Mouse (Mus musculus) liver, adult (tissue): ENCODE results near the gene Acsbg2.

Experiments used
- GATA4 ChIP-seq: IDR thresholded peaks from 2 replicates; pipeline ENCODE4 v1.6.1; 2014; ENCODE audit warnings: mild to moderate bottlenecking, low read length; ENCODE audit not compliant: insufficient replicate concordance

Gene Acsbg2

DNA sequence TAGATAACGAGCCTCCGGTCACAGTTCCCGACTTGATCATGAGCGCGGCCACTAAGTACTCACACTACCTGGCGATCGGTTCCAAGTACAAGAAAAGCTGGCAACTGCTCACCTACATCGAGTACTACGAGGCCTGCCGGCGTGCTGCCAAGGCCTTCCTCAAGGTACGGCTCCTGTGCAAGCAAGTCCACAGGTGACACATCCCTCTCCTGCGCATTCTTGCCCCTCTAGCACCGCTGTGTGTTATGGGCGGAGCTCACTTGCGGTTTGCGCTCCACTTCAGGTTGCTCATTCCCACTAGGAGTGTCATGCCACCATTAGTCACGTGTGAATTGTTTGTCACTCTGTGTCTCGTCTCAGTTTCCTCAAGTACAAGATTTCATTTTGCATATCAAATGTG is 3.2 kb upstream of the Acsbg2 start:
- TF ChIP-seq GATA4 = no peak

DNA sequence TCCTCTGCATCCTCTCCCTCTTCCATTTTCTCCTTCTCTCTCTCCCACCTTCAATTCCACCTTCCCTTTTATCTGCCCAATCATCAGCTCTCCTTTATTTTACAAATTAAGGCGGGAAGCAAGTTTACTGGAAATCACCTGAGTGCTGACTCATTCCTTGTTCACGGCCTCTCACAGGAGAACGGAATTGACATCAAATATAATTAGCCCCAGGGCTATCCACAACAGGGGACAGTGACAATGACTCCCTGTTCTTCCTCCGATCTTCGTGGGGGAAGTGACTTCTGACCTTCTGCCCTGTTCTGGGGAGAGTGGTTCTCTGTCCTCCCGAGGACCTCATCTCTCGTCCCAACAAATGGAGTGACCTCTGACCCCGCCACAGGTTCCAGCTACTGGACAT is 2.7 kb upstream of the Acsbg2 start:
- TF ChIP-seq GATA4 = no peak

DNA sequence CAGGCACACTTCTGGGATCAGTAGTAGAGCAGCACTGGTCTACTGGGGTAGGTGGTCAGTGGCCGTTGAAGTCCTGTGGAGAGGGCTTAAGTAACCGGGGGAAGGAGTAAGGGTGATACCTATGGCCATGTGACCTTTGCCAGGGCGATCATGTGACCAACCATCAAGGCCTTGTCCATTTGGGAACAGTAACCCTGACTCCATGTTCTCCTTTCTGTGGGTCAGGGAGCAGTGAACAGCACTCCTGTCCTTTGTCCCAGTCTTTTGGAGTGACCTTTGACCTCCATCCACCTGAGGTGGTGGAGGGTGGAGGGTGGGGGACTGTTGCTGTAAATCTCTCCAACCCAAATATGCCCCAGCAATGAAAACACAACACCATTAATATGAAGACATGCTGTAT is 2.2 kb upstream of the Acsbg2 start:
- TF ChIP-seq GATA4 = no peak

DNA sequence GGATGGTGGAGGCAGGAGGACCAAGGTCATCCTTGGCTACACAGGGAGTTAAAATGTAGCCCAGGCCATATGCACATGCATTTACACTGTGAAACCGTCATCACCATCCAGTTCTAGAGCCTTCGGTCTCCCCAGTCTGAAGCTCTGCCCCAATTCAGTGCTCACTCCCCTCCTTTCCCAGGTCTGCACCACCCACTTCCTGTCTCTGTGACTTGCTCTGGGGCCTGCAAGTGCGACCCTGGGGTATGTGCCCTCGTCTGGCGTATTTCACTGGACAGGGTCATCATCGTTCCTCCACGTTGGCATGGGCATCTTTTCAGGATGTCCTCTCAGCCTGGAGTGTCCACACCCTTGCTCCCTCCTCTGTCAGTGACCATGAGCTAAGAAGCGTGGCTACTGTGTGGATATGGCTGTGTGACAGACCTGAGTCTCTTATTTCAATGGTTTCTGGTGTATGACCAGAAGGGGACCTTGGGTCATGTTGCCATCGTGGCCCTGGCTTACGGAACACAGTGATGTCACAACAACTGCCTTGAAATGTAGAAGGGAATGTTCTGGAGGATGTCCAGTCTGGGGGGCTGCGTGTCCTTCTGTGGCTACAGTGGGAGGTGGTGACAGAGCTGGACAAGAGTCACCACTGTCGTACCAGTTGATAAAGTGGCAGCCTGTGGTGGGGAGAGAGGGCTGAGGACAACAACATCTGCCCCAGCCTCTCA is 847 bp upstream of the Acsbg2 start, which contains the start of gene 1700061G19Rik:
Gene 1700061G19Rik, plus strand, starts transcription at position 542 of the 716 bp plus-strand sequence.
- TF ChIP-seq GATA4 = no peak

DNA sequence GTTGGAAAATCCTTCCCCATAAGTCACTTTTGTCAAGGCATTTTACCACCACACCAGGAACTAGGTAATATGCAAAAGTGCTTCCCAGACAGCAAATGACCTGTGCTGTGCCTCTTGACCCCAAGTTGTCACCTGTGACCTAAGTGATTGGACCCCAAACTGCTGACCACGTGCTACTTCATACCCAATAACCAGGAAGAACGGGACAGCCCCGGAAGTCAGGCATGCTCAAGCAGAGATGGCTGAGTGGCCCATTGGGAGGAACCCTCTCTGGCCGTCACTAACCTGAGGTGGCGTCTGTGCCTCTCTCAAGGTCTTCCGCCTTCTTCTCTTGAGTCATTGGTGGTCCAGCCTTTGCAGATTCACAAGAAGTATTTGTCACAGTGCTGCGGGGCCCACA is 1.7 kb downstream of the Acsbg2 start:
- TF ChIP-seq GATA4 = no peak

DNA sequence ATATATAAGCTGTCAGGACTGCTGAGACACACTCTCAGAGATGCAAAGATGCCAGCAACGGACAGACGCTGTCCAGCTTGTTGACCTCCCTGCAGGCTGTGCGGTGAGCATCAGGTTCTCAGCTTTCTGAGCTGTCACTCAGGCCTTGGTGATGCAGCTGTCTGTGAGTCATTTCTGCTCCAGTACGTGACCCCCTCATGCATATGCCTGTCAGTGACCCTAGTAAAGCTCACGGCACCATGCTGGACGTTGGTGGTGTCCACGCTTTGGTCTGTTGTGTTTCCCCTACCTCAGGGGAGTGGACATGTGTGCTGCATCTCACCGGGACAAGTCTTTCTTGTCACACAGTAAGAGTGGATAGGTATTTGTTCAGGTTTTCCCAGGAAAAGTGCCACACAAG is 2.5 kb downstream of the Acsbg2 start:
- TF ChIP-seq GATA4 = no peak

DNA sequence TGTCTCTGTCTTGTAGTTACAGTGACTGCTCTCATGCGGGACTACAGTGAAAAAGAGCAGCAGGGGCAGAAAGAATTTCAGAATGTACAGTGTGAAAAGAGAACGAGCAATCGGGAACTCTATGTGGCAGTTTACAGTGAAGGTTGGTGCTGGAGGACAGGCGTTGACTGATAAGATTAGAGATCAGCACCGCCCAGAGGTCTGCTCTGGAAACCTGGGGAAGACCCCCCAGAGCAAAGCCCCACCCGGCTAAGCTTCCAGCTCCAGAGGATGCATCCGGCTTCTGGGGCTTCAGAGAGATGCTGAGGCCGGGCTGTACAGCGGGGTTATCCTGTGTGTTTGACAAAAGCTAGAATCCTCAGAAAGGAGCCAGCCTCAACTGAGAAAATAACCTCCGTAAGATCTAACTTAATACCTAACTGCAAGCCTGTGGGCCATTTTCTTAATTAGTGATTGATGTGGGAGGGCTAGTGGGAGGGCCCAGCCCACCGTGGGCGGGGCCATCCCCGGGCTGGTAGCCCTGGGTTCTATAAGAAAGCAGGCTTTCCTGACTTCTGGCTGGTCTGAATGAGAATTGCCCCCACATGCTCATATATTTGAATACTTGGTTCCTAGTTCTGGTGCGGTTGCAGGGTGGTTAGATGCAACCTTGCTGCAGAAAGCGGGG is 3.8 kb downstream of the Acsbg2 start:
- TF ChIP-seq GATA4 = no peak

DNA sequence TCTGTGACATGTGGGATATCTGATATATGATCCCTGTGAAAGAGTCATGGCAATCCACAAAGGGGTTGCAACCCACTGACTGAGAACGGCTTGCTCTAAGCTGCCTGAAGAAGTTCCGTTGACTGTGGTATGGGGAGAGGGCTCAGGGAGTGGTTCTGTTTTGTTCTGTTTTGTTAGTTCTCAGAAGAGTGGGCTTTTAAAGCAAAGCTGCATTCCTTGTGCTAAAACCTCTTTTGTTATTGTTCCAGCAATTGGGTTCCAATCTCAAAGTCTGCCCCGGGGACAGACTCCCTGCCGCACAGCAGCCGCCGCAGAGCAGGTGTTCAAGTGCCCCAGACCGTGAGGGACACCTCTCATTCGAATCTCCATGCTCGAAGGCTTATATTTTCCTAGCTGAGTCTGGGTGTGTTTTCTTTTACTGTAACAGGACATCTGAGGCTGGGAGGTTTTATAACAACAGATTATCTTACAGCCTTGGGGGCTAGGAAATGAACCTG is 4.7 kb downstream of the Acsbg2 start:
- no peak for TF ChIP-seq GATA4

DNA sequence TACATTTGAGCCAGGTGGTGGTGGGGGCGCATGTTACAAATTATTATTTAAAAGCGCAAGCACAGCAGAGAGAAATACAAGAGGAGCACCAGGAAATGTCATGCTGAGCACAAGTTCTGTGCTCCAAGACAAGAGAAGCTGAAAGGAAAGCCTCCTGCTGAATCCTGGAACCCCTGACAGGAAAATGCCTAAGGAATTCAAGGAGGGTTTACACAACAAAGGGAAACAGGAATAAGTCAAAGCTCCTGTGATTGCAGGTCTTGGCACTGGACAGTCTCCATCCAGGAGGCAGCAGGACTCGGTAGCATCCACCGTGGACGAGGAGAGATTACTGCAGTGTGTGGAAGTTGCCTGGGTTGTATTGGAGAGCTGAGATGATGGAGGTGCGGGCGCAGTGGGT is 8.2 kb downstream of the Acsbg2 start:
- no peak for TF ChIP-seq GATA4

DNA sequence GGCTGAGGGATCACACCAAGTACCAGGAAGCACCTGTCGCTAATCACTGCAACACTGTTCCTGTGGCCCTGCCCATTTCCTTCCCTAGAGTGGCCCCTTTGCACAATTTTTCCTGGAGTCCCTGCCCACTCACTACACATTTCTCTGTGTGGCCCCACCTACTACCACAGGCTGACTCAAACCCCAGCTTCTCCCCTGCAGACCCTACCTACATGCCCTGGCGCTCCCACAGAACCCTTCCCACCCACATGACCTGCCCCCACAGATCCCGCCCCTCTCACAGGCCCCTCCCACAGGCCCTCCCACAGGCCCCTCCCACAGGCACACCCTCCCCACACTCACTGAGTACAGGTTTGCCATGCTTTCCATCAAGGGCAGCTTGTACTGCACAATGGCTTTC is 13.1 kb downstream of the Acsbg2 start:
- TF ChIP-seq GATA4 = no peak

DNA sequence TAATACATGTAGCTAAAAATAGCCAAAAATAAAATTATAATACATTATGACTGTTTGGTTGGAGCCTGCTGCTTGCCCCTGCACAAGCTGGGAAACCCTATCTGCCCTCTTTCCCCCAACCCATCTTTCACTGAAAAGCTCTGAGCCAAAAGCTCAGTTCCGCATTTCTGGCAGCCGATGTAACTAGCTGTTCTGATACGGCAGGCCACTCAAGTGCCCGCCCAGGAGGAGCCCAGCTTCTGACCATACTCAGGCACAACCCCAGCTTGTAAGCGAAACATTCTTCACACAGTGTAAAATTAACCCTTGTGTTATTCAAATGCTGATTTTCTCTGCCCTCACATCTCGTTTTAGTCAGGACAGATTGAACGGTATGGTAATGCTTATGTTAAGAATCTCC is 15.3 kb downstream of the Acsbg2 start:
- no peak for TF ChIP-seq GATA4

DNA sequence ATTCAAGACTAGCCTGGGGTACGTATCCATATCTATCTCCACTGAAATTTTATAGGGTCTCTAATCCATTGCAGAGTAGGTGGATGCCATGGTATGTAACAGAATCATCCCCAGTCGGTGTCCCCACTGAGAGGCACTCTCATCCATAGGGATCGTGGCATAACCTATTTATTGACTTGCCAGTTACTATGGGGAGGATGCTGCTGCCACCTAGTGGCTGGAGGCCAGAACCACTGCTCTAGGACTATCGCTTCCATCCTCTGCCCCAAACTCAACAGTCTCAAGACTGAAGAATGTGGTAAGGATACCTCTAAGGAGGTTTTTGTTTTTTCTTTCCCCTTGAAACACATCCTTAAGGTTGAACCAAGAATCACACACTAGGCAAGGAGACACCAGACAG is 16.0 kb downstream of the Acsbg2 start:
- no peak for TF ChIP-seq GATA4

DNA sequence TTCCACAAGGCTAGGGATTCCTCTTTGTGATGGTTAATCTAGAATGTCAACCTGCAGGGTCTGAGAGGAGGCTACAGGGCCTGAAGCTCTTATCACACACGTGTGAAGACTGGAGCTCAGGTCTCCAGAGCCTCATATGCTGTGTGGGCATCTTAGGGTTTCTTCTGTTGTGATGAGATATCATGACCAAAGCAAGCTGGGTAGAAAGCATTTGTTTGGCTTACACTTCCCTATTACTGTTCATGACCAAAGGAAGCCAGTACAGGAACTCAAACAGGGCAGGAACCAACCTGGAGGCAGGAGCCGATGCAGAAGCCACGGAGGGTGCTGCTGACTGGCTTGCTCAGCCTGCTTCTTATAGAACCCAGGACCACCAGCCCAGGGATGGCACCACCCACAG is 18.8 kb downstream of the Acsbg2 start:
- TF ChIP-seq GATA4 = no peak

DNA sequence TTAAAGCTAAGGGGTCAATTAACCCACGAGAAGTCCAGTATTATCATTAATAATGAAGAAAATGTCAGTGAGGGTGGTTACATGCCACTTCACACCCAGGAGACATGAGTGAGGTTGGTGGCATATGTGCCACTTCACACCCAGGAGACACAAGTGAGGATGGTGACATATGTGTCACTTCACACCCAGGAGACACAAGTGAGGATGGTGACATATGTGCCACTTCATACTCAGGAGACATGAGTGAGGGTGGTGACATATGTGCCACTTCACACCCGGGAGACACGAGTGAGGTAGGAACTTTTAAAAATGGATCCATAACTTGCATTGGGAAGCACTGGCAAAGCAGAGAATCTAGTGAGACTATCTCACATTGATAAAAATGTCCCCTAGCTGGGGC is 23.1 kb downstream of the Acsbg2 start:
- no peak for TF ChIP-seq GATA4

DNA sequence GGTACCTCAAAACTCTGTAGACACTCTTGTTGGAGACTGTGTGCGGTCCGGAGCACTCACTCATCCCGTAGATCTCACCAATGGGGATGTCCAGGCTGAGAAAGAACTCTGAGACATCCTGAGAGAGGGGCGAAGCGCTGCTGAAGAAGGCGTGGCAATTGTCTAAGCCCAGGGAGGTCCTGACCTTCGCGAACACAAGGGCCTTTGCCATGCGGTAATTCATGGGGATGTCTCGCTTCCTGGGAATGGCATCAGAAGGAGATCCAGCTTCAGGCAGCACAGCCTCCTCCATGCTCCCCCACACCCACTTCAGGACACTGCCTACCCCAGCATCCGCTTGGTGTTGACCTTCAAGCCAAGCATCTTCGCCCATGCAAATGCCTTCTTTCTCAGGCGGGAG is 24.5 kb downstream of the Acsbg2 start:
- TF ChIP-seq GATA4 = no peak

DNA sequence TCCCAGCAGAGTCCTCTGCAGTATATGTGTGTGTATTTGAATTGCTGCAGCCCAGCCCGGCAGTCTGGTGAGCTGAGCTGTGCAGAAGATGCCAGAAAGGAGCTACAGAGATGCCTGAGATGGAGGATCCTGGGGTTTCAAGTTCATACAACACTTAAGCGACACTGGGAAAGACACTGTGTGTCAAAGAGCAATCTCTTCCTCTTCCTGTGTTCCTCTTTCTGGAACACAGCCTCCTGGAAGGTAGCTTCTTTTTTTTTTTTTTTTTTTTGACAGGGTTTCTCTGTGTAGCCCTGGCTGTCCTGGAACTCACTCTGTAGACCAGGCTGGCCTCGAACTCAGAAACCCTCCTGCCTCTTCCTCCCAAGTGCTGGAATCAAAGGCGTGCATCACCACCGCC is 25.5 kb downstream of the Acsbg2 start:
- TF ChIP-seq GATA4 = no peak

DNA sequence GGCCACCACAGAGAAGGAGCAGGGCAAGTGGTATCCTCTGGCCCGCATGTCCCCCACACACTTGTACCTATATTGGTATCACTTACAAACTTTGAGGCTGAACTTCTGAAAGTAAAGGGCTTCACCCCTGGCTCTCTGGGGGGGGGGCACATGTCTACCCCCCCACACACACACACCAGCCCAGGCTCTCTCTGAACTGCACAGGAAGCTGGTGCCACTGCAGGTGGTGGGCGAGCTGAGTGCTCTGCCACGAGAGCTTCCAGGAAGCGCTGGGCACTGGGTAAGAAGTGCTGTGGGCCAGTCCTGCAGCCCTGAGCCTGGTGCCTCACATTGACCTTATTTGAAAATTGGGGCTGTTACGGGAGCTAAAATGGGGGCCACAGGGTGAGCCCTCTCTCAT is 30.6 kb downstream of the Acsbg2 start:
- TF ChIP-seq GATA4 = no peak

DNA sequence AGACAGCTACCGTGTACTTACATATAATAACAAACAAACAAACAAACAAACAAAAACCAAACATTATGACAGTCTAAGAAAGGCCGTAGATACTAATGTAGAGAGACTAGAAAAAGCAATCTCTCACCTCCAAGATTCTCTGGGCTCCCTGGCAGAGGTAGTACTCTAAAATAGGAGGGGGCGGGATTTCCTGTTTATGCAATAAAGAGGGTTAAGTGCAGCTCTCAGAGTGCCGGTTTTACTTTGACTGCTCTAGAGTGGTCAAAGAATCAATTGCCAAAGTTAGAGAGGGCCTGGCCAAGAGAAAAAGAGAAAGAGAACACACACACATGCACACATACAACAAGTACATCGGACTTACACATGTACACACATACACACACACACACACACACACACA is 32.1 kb downstream of the Acsbg2 start:
- no peak for TF ChIP-seq GATA4

DNA sequence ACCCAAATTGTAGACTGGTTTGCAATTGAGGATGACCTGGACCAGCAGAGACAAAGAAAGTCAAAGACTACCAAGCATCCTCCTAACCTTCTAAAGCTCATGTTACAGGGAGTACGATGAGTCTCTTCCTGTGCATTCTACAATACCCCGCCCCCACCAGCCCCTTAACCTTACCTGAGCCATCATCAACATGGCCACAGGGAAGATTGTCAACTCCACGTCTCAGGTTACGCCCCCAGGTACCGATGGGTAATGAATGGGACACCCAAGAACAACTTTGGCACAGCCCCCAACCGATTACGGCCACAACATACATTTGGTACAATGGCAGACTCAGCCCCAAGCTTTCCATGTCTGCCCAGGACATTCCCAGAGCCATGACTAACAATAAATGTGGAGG is 33.7 kb downstream of the Acsbg2 start:
- TF ChIP-seq GATA4 = no peak
